Mouse (Mus musculus) stomach, embryonic 16.5 days (tissue): ENCODE measurements around the gene Gm5108. TPM values are rescaled to one million over a fixed set of nuclear protein-coding genes. Genes with fewer than 3 reads are reported as not detected.

ENCODE experiments used
- ATAC-seq: fragments of 200-750 bp; cut with Nextera tagmentation; 2 replicates; pipeline ENCODE4 v1.8.0; 2017; ENCODE audit warnings: moderate number of reproducible peaks, moderate TSS enrichment; ENCODE audit not compliant: insufficient read depth, low FRiP score
- H3K27ac ChIP-seq: fragments of 300-500 bp; sonication (generic); 2 replicates; pipeline ENCODE4 v1.5.1; 2014; ENCODE audit warnings: low read length
- H3K27me3 ChIP-seq: fragments of 300-500 bp; sonication (generic); 2 replicates; pipeline ENCODE4 v1.6.1; 2014; ENCODE audit warnings: low read length, control low read depth, mixed read lengths; ENCODE audit not compliant: control insufficient read depth, insufficient read depth
- H3K36me3 ChIP-seq: fragments of 300-500 bp; sonication (generic); 2 replicates; pipeline ENCODE4 v1.6.1; 2014; ENCODE audit warnings: low read length; ENCODE audit not compliant: control insufficient read depth, insufficient read depth
- H3K4me1 ChIP-seq: fragments of 300-500 bp; sonication (generic); 2 replicates; pipeline ENCODE4 v1.6.1; 2014; ENCODE audit warnings: low read length, control low read depth, mixed read lengths; ENCODE audit not compliant: control insufficient read depth, insufficient read depth
- H3K4me2 ChIP-seq: fragments of 300-500 bp; sonication (generic); 2 replicates; pipeline ENCODE4 v1.6.1; 2014; ENCODE audit warnings: low read depth, low read length, mixed read lengths
- H3K4me3 ChIP-seq: fragments of 300-500 bp; sonication (generic); replicated peaks from 2 replicates; pipeline ENCODE4 v1.5.1; 2014; ENCODE audit warnings: mild to moderate bottlenecking, low read length
- H3K9ac ChIP-seq: fragments of 300-500 bp; sonication (generic); 2 replicates; pipeline ENCODE4 v1.6.1; 2014; ENCODE audit warnings: low read length
- H3K9me3 ChIP-seq: fragments of 300-500 bp; sonication (generic); replicated peaks from 2 replicates; pipeline ENCODE4 v1.6.1; 2016; ENCODE audit warnings: low read length, control low read depth; ENCODE audit not compliant: control insufficient read depth
- WGBS: fragments of 180-500 bp; shearing (Covaris S2); extraction: QIAGEN DNeasy Blood & Tissue Kit; methylation state at CpG from one replicate; pipeline ENCODE4 v1.1.7; 2014; 5-methylcytosine and 5-hydroxymethylcytosine counted together
- polyA plus RNA-seq: library from polyadenylated mRNA; unstranded; fragments of >200 nt; fragmentation: Nextera tagmentation; extraction: Ambion mirVana; gene quantifications from 2 replicates; pipeline ENCODE4 v1.2.1, GENCODE M21; 2015

Gene Gm5108
- polyA plus RNA-seq, 1 experiment from 2014 or later: not detected

GRCm38 (mm10) chr5:67948074-67948473 is 6.6 kb downstream of the Gm5108 start:
- Histone ChIP-seq H3K9me3 (0 out of 2 replicates have a peak, but pooled peaks cover 4% of the 10 kb centered on the region), H3K27me3 (no peaks in the 10 kb centered on the region), H3K4me2 (no peak overlapping the region), H3K4me3 (no peak overlapping the region), H3K9ac (no peak overlapping the region), H3K36me3 (no peaks in the 10 kb centered on the region), H3K27ac (no peak overlapping the region), H3K4me1 (no peaks in the 10 kb centered on the region)
- WGBS: 82% methylated on average over 5 of the region's 5 CpGs
- no peak for ATAC-seq

- Histone ChIP-seq H3K4me2 (no peak overlapping the region), H3K4me1 (no peaks in the 10 kb centered on the region), H3K9me3 (no peaks in the 10 kb centered on the region), H3K27me3 (no peaks in the 10 kb centered on the region), H3K9ac (no peak overlapping the region), H3K4me3 (no peak overlapping the region), H3K27ac (no peak overlapping the region), H3K36me3 (no peaks in the 10 kb centered on the region)
- ATAC-seq: no peak
- WGBS: 78% methylated on average over 4 of the region's 4 CpGs
Observed at GRCm38 (mm10) chr5:67954097-67954496, 12.6 kb downstream of the Gm5108 start.

- Histone ChIP-seq H3K27ac (no peak overlapping the region), H3K27me3 (no peaks in the 10 kb centered on the region), H3K9me3 (no peaks in the 10 kb centered on the region), H3K4me2 (no peak overlapping the region), H3K36me3 (no peaks in the 10 kb centered on the region), H3K9ac (no peak overlapping the region), H3K4me1 (no peaks in the 10 kb centered on the region), H3K4me3 (no peak overlapping the region)
- WGBS: 68% methylated on average over 7 of the region's 7 CpGs
- ATAC-seq: no peak
Observed at GRCm38 (mm10) chr5:67955486-67955885, 14.0 kb downstream of the Gm5108 start.

- Histone ChIP-seq H3K27ac (no peak overlapping the region), H3K36me3 (no peaks in the 10 kb centered on the region), H3K4me3 (no peak overlapping the region), H3K4me2 (no peak overlapping the region), H3K27me3 (no peaks in the 10 kb centered on the region), H3K4me1 (no peaks in the 10 kb centered on the region), H3K9ac (no peak overlapping the region), H3K9me3 (no peaks in the 10 kb centered on the region)
- 71% methylated on average over 7 of the region's 7 CpGs for WGBS
- no peak for ATAC-seq
Observed at GRCm38 (mm10) chr5:67961708-67962629, 20.5 kb downstream of the Gm5108 start.

GRCm38 (mm10) chr5:67969536-67969935 is 28.1 kb downstream of the Gm5108 start:
- Histone ChIP-seq H3K9me3 (no peaks in the 10 kb centered on the region), H3K27me3 (no peaks in the 10 kb centered on the region), H3K4me2 (no peak overlapping the region), H3K4me1 (no peaks in the 10 kb centered on the region), H3K27ac (no peak overlapping the region), H3K4me3 (no peak overlapping the region), H3K9ac (no peak overlapping the region), H3K36me3 (no peaks in the 10 kb centered on the region)
- 80% methylated on average over 7 of the region's 7 CpGs for WGBS
- ATAC-seq: no peak

- no peak for ATAC-seq
- H3K4me3 ChIP-seq: no peak overlapping the region
- H3K36me3 ChIP-seq: no peaks in the 10 kb centered on the region
- H3K27me3 ChIP-seq: no peaks in the 10 kb centered on the region
- no peaks in the 10 kb centered on the region for H3K9me3 ChIP-seq
- H3K9ac ChIP-seq: no peak overlapping the region
- H3K4me2 ChIP-seq: no peak overlapping the region
- WGBS: 60% methylated on average over 3 of the region's 3 CpGs
- H3K4me1 ChIP-seq: no peaks in the 10 kb centered on the region
- no peak overlapping the region for H3K27ac ChIP-seq
Observed at GRCm38 (mm10) chr5:67981946-67982526, 40.6 kb downstream of the Gm5108 start.

- H3K27me3 ChIP-seq: no peaks in the 10 kb centered on the region
- no peak overlapping the region for H3K4me2 ChIP-seq
- H3K9ac ChIP-seq: no peak overlapping the region
- peak; percentile 87 for ATAC-seq
- no peaks in the 10 kb centered on the region for H3K4me1 ChIP-seq
- H3K27ac ChIP-seq: no peak overlapping the region
- no peaks in the 10 kb centered on the region for H3K36me3 ChIP-seq
- no peak overlapping the region for H3K4me3 ChIP-seq
- no peaks in the 10 kb centered on the region for H3K9me3 ChIP-seq
Observed at GRCm38 (mm10) chr5:67990426-67990825, 49.0 kb downstream of the Gm5108 start.

- Histone ChIP-seq H3K9me3 (no peaks in the 10 kb centered on the region; the same call in 1 of the 2 replicates), H3K27me3 (no peaks in the 10 kb centered on the region), H3K4me1 (no peaks in the 10 kb centered on the region), H3K27ac (no peak overlapping the region), H3K36me3 (no peaks in the 10 kb centered on the region), H3K4me2 (no peak overlapping the region), H3K4me3 (no peak overlapping the region), H3K9ac (no peak overlapping the region)
- ATAC-seq: no peak
- WGBS: 89% methylated on average over 6 of the region's 6 CpGs
Observed at GRCm38 (mm10) chr5:68002611-68003010, 61.1 kb downstream of the Gm5108 start.

- ATAC-seq: no peak
- 74% methylated on average over 2 of the region's 2 CpGs for WGBS
Observed at GRCm38 (mm10) chr5:68003904-68004303, 62.4 kb downstream of the Gm5108 start.

More at GRCm38 (mm10) chr5:68003904-68004303, 62.4 kb downstream of the Gm5108 start:
- Histone ChIP-seq H3K9ac (no peak overlapping the region), H3K4me2 (no peak overlapping the region), H3K36me3 (no peaks in the 10 kb centered on the region), H3K4me3 (no peak overlapping the region), H3K9me3 (no peaks in the 10 kb centered on the region; the same call in 1 of the 2 replicates), H3K27me3 (no peaks in the 10 kb centered on the region), H3K27ac (no peak overlapping the region), H3K4me1 (no peaks in the 10 kb centered on the region)
